Mouse (Mus musculus) heart, embryonic 16.5 days (tissue): Measurements from ENCODE around the gene Hes7. TPM values are rescaled to one million over a fixed set of nuclear protein-coding genes. Genes with fewer than 3 reads are reported as not detected.

Experiments used
- ATAC-seq: fragments of 200-750 bp; cut with Nextera tagmentation; replicated peaks from 2 replicates; pipeline ENCODE4 v1.8.0; 2017; ENCODE audit warnings: moderate number of reproducible peaks; ENCODE audit not compliant: insufficient read depth, low FRiP score; ENCODE audit errors: extremely low read depth
- H3K27ac ChIP-seq: fragments of 300-500 bp; sonication (generic); 2 replicates; pipeline ENCODE4 v1.5.1; 2014; ENCODE audit warnings: mild to moderate bottlenecking, low read length, control low read depth, moderate library complexity
- H3K27me3 ChIP-seq: fragments of 300-500 bp; sonication (generic); 2 replicates; pipeline ENCODE4 v1.6.1; 2014; ENCODE audit warnings: low read length, mixed read lengths; ENCODE audit not compliant: control insufficient read depth, insufficient read depth
- H3K36me3 ChIP-seq: fragments of 300-500 bp; sonication (generic); 2 replicates; pipeline ENCODE4 v1.6.1; 2014; ENCODE audit not compliant: control insufficient read depth, insufficient read depth
- H3K4me1 ChIP-seq: fragments of 300-500 bp; sonication (generic); 2 replicates; pipeline ENCODE4 v1.6.1; 2014; ENCODE audit warnings: low read length, mixed read lengths; ENCODE audit not compliant: control insufficient read depth, insufficient read depth
- H3K4me2 ChIP-seq: fragments of 300-500 bp; sonication (generic); 2 replicates; pipeline ENCODE4 v1.6.1; 2014; ENCODE audit warnings: low read depth, mild to moderate bottlenecking, control low read depth, low read length
- H3K4me3 ChIP-seq: fragments of 300-500 bp; sonication (generic); 2 replicates; pipeline ENCODE4 v1.5.1; 2014; ENCODE audit warnings: mild to moderate bottlenecking, control low read depth, low read length
- H3K9ac ChIP-seq: fragments of 300-500 bp; sonication (generic); 2 replicates; pipeline ENCODE4 v1.6.1; 2014; ENCODE audit warnings: low read length, control low read depth
- H3K9me3 ChIP-seq: fragments of 300-500 bp; sonication (generic); replicated peaks from 2 replicates; pipeline ENCODE4 v1.6.1; 2016; ENCODE audit warnings: low read length; ENCODE audit not compliant: control insufficient read depth
- WGBS: fragments of 180-500 bp; shearing (Covaris S2); extraction: QIAGEN DNeasy Blood & Tissue Kit; methylation state at CpG from one replicate; pipeline ENCODE4 v1.1.7; 2014; 5-methylcytosine and 5-hydroxymethylcytosine counted together
- polyA plus RNA-seq: library from polyadenylated mRNA; unstranded; fragments of >200 nt; fragmentation: Nextera tagmentation; extraction: Ambion mirVana; gene quantifications from 2 replicates; pipeline ENCODE4 v1.2.1, GENCODE M21; 2015

Gene Hes7
- polyA plus RNA-seq, 1 experiment from 2014 or later = 0.50 TPM

- Histone ChIP-seq H3K9me3 (no peaks in the 10 kb centered on the region), H3K4me2 (peak overlapping the region; percentile 69), H3K4me3 (peak overlapping the region; percentile 58), H3K36me3 (peaks cover 31% of the 10 kb centered on the region), H3K27ac (peak overlapping the region; percentile 61), H3K27me3 (no peaks in the 10 kb centered on the region), H3K4me1 (peaks cover 15% of the 10 kb centered on the region), H3K9ac (peak overlapping the region; percentile 69)
- no peak; the same call in 1 of the 2 replicates for ATAC-seq
- WGBS = 3% methylated on average over 21 of the region's 21 CpGs
Measured at GRCm38 (mm10) chr11:69111051-69111810, 9.0 kb upstream of the Hes7 start.

GRCm38 (mm10) chr11:69111865-69112264 lies 8.3 kb upstream of the Hes7 start:
- 0 out of 2 replicates have a peak overlapping the region, but pooled peaks have one; percentile 1 for H3K9ac ChIP-seq
- H3K4me3 ChIP-seq = no peak overlapping the region
- peak overlapping the region; percentile 69 for H3K4me2 ChIP-seq

GRCm38 (mm10) chr11:69114018-69114417 lies 6.2 kb upstream of the Hes7 start:
- H3K4me3 ChIP-seq = no peak overlapping the region
- no peaks in the 10 kb centered on the region for H3K9me3 ChIP-seq
- peaks cover 21% of the 10 kb centered on the region for H3K4me1 ChIP-seq
- WGBS = 66% methylated on average over 3 of the region's 3 CpGs
- H3K4me2 ChIP-seq = no peak overlapping the region
- no peak overlapping the region for H3K9ac ChIP-seq
- H3K27ac ChIP-seq = no peak overlapping the region
- no peak for ATAC-seq
- peaks cover 9% of the 10 kb centered on the region for H3K36me3 ChIP-seq
- H3K27me3 ChIP-seq = no peaks in the 10 kb centered on the region

More at GRCm38 (mm10) chr11:69111865-69112264, 8.3 kb upstream of the Hes7 start:
- peaks cover 15% of the 10 kb centered on the region for H3K4me1 ChIP-seq
- no peaks in the 10 kb centered on the region for H3K9me3 ChIP-seq
- H3K36me3 ChIP-seq = peaks cover 29% of the 10 kb centered on the region
- peak overlapping the region; percentile 2; the same call in 1 of the 2 replicates for H3K27ac ChIP-seq
- H3K27me3 ChIP-seq = no peaks in the 10 kb centered on the region
- ATAC-seq = no peak
- WGBS = 54% methylated on average over 4 of the region's 4 CpGs

- Histone ChIP-seq H3K9ac (no peak overlapping the region), H3K4me2 (no peak overlapping the region), H3K27ac (no peak overlapping the region), H3K27me3 (no peaks in the 10 kb centered on the region), H3K4me1 (peaks cover 25% of the 10 kb centered on the region), H3K36me3 (peaks cover 3% of the 10 kb centered on the region), H3K4me3 (no peak overlapping the region), H3K9me3 (no peaks in the 10 kb centered on the region)
- 74% methylated on average over 3 of the region's 3 CpGs for WGBS
- no peak for ATAC-seq
Measured at GRCm38 (mm10) chr11:69114621-69115020, 5.6 kb upstream of the Hes7 start.

GRCm38 (mm10) chr11:69116843-69117242 lies 3.4 kb upstream of the Hes7 start:
- no peak overlapping the region for H3K4me3 ChIP-seq

GRCm38 (mm10) chr11:69117737-69118695 lies 2.2 kb upstream of the Hes7 start:
- H3K4me3 ChIP-seq = peak overlapping the region; percentile 77
- under 1% methylated on average over 45 of the region's 45 CpGs for WGBS
- ATAC-seq = no peak; the same call in 1 of the 2 replicates
- peak overlapping the region; percentile 89 for H3K27ac ChIP-seq
- H3K36me3 ChIP-seq = no peaks in the 10 kb centered on the region
- peak overlapping the region; percentile 70 for H3K4me2 ChIP-seq
- H3K9ac ChIP-seq = peak overlapping the region; percentile 84
- H3K9me3 ChIP-seq = no peaks in the 10 kb centered on the region
- peaks cover 24% of the 10 kb centered on the region for H3K4me1 ChIP-seq
- no peaks in the 10 kb centered on the region for H3K27me3 ChIP-seq

More at GRCm38 (mm10) chr11:69116843-69117242, 3.4 kb upstream of the Hes7 start:
- no peak for ATAC-seq
- 54% methylated on average over 5 of the region's 5 CpGs for WGBS
- no peak overlapping the region for H3K9ac ChIP-seq
- no peaks in the 10 kb centered on the region for H3K9me3 ChIP-seq
- no peaks in the 10 kb centered on the region for H3K27me3 ChIP-seq
- H3K4me1 ChIP-seq = peaks cover 28% of the 10 kb centered on the region
- no peak overlapping the region; the same call in 1 of the 2 replicates for H3K4me2 ChIP-seq
- no peaks in the 10 kb centered on the region for H3K36me3 ChIP-seq
- H3K27ac ChIP-seq = no peak overlapping the region

- H3K4me3 ChIP-seq = peak overlapping the region; percentile 77
- H3K4me1 ChIP-seq = peaks cover 27% of the 10 kb centered on the region
- 2% methylated on average over 15 of the region's 15 CpGs for WGBS
- H3K27me3 ChIP-seq = no peaks in the 10 kb centered on the region
- H3K9ac ChIP-seq = peak overlapping the region; percentile 54
- H3K27ac ChIP-seq = no peak overlapping the region; the same call in 1 of the 2 replicates
- peak overlapping the region; percentile 70 for H3K4me2 ChIP-seq
- no peaks in the 10 kb centered on the region for H3K9me3 ChIP-seq
- no peak for ATAC-seq
- H3K36me3 ChIP-seq = no peaks in the 10 kb centered on the region
Measured at GRCm38 (mm10) chr11:69118765-69119164, 1.4 kb upstream of the Hes7 start.

GRCm38 (mm10) chr11:69119446-69120155 lies 603 bp upstream of the Hes7 start:
- Histone ChIP-seq H3K27me3 (no peaks in the 10 kb centered on the region), H3K9ac (peak overlapping the region; percentile 63), H3K27ac (no peak overlapping the region), H3K36me3 (no peaks in the 10 kb centered on the region), H3K4me2 (peak overlapping the region; percentile 83), H3K4me3 (peak overlapping the region; percentile 72; the same call in 1 of the 2 replicates), H3K4me1 (peaks cover 27% of the 10 kb centered on the region), H3K9me3 (no peaks in the 10 kb centered on the region)
- 49% methylated on average over 14 of the region's 14 CpGs for WGBS
- ATAC-seq = no peak
